In genomic region chr11:67652893-67653255, GRCm38 (mm10) we compare ENCODE assay signal across 12 mouse cellular contexts. TPM values are rescaled to one million over a fixed set of nuclear protein-coding genes. Genes with fewer than 3 reads are reported as not detected.
A peak's percentile ranks its signal among the peaks of the same experiment; 100 is the strongest.
DNase-seq lines count a peak whose midpoint lies in the region; ATAC-seq lines count a peak whose summit lies in the region.
"Had no signal": no experiment of that assay in that cellular context is flagged by ENCODE, and none has a peak within 500 bp of the region (broad histone marks: within the 10 kb centered on the region; RNA-seq: fewer than 3 reads in every experiment).

No protein-coding gene starts in this region.

- peaks cover 6% of the 10 kb centered on the region; the same call in 1 of the 2 replicates for H3K4me1 ChIP-seq in heart, embryonic 11.5 days (ENCODE audit: control insufficient read depth, insufficient read depth, low read length)
- peaks cover 25% of the 10 kb centered on the region for H3K4me1 ChIP-seq in hindbrain, embryonic 15.5 days (replicated peaks)
- H3K4me1 ChIP-seq in neural tube, embryonic 12.5 days, result peaks cover 6% of the 10 kb centered on the region; the same call in 1 of the 2 replicates

- H3K9ac ChIP-seq in heart, embryonic 11.5 days (ENCODE audit: low read depth, low read length), result 0 out of 2 replicates have a peak overlapping the region, but pooled peaks have one; percentile 3
- H3K9ac ChIP-seq in hindbrain, embryonic 15.5 days, result no peak overlapping the region
- no peak overlapping the region for H3K9ac ChIP-seq in neural tube, embryonic 12.5 days

- no peak overlapping the region for H3K4me2 ChIP-seq in heart, embryonic 11.5 days
- peak overlapping the region; percentile 22 for H3K4me2 ChIP-seq in hindbrain, embryonic 15.5 days
- 0 out of 2 replicates have a peak overlapping the region, but pooled peaks have one; percentile 2 for H3K4me2 ChIP-seq in neural tube, embryonic 12.5 days (replicated peaks)

- H3K27ac ChIP-seq in heart, embryonic 11.5 days (ENCODE audit: low read depth, low read length), result no peak overlapping the region
- no peak overlapping the region for H3K27ac ChIP-seq in hindbrain, embryonic 15.5 days (replicated peaks)
- H3K27ac ChIP-seq in neural tube, embryonic 12.5 days, result no peak overlapping the region

- 57% methylated on average over 6 of the region's 6 CpGs for WGBS in heart, embryonic 11.5 days (ENCODE audit: insufficient replicate concordance)
- 22% methylated on average over 6 of the region's 6 CpGs for WGBS in hindbrain, embryonic 15.5 days
- WGBS in neural tube, embryonic 12.5 days, result 31% methylated on average over 6 of the region's 6 CpGs

- no peak for ATAC-seq in heart, embryonic 11.5 days (replicated peaks; ENCODE audit: insufficient number of reproducible peaks, low FRiP score, low TSS enrichment)
- no peak for ATAC-seq in hindbrain, embryonic 15.5 days (ENCODE audit: low FRiP score, low read depth)
- no peak for ATAC-seq in neural tube, embryonic 12.5 days (ENCODE audit: low FRiP score, low read depth)

- no peak overlapping the region for H3K4me3 ChIP-seq in heart, embryonic 11.5 days (ENCODE audit: low read depth, low read length)
- H3K4me3 ChIP-seq in hindbrain, embryonic 15.5 days, result peak overlapping the region; percentile 7; the same call in 1 of the 2 replicates
- H3K4me3 ChIP-seq in neural tube, embryonic 12.5 days, result no peak overlapping the region

- H3K27me3 ChIP-seq in heart, embryonic 11.5 days (ENCODE audit: control insufficient read depth, insufficient read depth, low read length), result 0 out of 2 replicates have a peak, but pooled peaks cover 3% of the 10 kb centered on the region
- H3K27me3 ChIP-seq in hindbrain, embryonic 15.5 days, result no peaks in the 10 kb centered on the region
- no peaks in the 10 kb centered on the region for H3K27me3 ChIP-seq in neural tube, embryonic 12.5 days (replicated peaks)

- H3K9me3 ChIP-seq in heart, embryonic 11.5 days (replicated peaks; ENCODE audit: control insufficient read depth, low read length), result no peaks in the 10 kb centered on the region
- no peaks in the 10 kb centered on the region for H3K9me3 ChIP-seq in hindbrain, embryonic 15.5 days
- H3K9me3 ChIP-seq in neural tube, embryonic 12.5 days, result no peaks in the 10 kb centered on the region

- DNase-seq in heart, adult 8-10 months (ENCODE audit: low spot score), result no peak
- peak; percentile 43 for DNase-seq in embryo, embryonic 11 days
- no peak for DNase-seq in right cerebral cortex, postnatal 14 days
- DNase-seq in lung, postnatal 10 days, result no peak
- DNase-seq in right cerebral cortex, postnatal 4 days, result no peak
- DNase-seq: adrenal gland, adult 2 months; gastrocnemius, postnatal 36 days had no signal

- H3K36me3 ChIP-seq in heart, embryonic 11.5 days (ENCODE audit: control insufficient read depth, insufficient read depth, low read length), result no peaks in the 10 kb centered on the region
- no peaks in the 10 kb centered on the region for H3K36me3 ChIP-seq in hindbrain, embryonic 15.5 days
- H3K36me3 ChIP-seq in neural tube, embryonic 12.5 days, result no peaks in the 10 kb centered on the region

RNA-seq across cellular contexts. Expression of gene Rcvrn, which starts 42.3 kb away (rescaled TPM):
- not detected in 2 replicates for polyA plus RNA-seq in heart, embryonic 11.5 days (2014; fragmentation: Nextera tagmentation; extraction: Ambion mirVana)
- total RNA-seq in heart, adult 8-10 months (2022), result not detected
- not detected in 2 replicates for polyA plus RNA-seq in hindbrain, embryonic 15.5 days (2015; fragmentation: Nextera tagmentation; extraction: Ambion mirVana)
- polyA plus RNA-seq in neural tube, embryonic 12.5 days (2016; fragmentation: Nextera tagmentation; extraction: Ambion mirVana), result not detected in 2 replicates
- total RNA-seq: gastrocnemius, postnatal 36 days had no signal
- polyA plus RNA-seq: adrenal gland, adult 2 months; intestine, embryonic 14.5 days; lung, embryonic 16.5 days had no signal
